Mouse (Mus musculus): Measurements from ENCODE around the gene Peak1. TPM values are rescaled to one million over a fixed set of nuclear protein-coding genes. Genes with fewer than 3 reads are reported as not detected.
A peak's percentile ranks its signal among the peaks of the same experiment; 100 is the strongest.

The Peak1 gene
- polyA plus RNA-seq, 1 experiment, result 14.4 TPM

GRCm38 (mm10) chr9:56207083-56207482 is 210.8 kb downstream of the Peak1 start:
- TF ChIP-seq MYOD1 (IDR thresholded peaks at IDR 0.05; ENCODE audit: control insufficient read depth, insufficient read length, low read depth), result no peak
- TF ChIP-seq CEBPB (IDR thresholded peaks at IDR 0.05; ENCODE audit: low read depth), result no peak
- no peak for TF ChIP-seq USF1 (IDR thresholded peaks at IDR 0.05; ENCODE audit: low read depth)
- no peak for TF ChIP-seq FOSL1 (IDR thresholded peaks at IDR 0.05; ENCODE audit: insufficient read depth, low read length, poor library complexity, severe bottlenecking)
- TF ChIP-seq MAX (IDR thresholded peaks at IDR 0.05), result no peak
- Histone ChIP-seq H3K79me2 (ENCODE audit: control insufficient read depth, insufficient read depth) (no peaks in the 10 kb centered on the region), H3K4me3 (ENCODE audit: insufficient read depth, poor library complexity, severe bottlenecking) (no peak overlapping the region), H3K36me3 (ENCODE audit: control insufficient read depth, insufficient read depth) (peaks cover 13% of the 10 kb centered on the region), H3ac (ENCODE audit: control insufficient read depth, insufficient read length, low read depth) (no peak overlapping the region), H3K79me3 (ENCODE audit: low read depth) (no peaks in the 10 kb centered on the region), H3K27me3 (ENCODE audit: control insufficient read depth, insufficient read depth, insufficient read length) (no peaks in the 10 kb centered on the region)

GRCm38 (mm10) chr9:56205336-56205735 is 212.5 kb downstream of the Peak1 start:
- peaks cover 13% of the 10 kb centered on the region for H3K36me3 ChIP-seq (ENCODE audit: control insufficient read depth, insufficient read depth)
- TF ChIP-seq CTCF (IDR thresholded peaks at IDR 0.05; ENCODE audit: control insufficient read depth, insufficient read depth, insufficient read length), result no peak
- TF ChIP-seq USF1 (IDR thresholded peaks at IDR 0.05; ENCODE audit: low read depth), result no peak
- no peak for TF ChIP-seq MAX (IDR thresholded peaks at IDR 0.05)
- TF ChIP-seq CEBPB (IDR thresholded peaks at IDR 0.05; ENCODE audit: low read depth), result no peak
- no peak for TF ChIP-seq MYOD1 (IDR thresholded peaks at IDR 0.05; ENCODE audit: control insufficient read depth, insufficient read length, low read depth)
- no peak for TF ChIP-seq MYOG (IDR thresholded peaks at IDR 0.05; ENCODE audit: control insufficient read depth, extremely low read depth, insufficient read length)
- TF ChIP-seq FOSL1 (IDR thresholded peaks at IDR 0.05; ENCODE audit: insufficient read depth, low read length, poor library complexity, severe bottlenecking), result no peak
- no peaks in the 10 kb centered on the region for H3K79me2 ChIP-seq (ENCODE audit: control insufficient read depth, insufficient read depth)
- no peaks in the 10 kb centered on the region for H3K79me3 ChIP-seq (ENCODE audit: low read depth)
- no peaks in the 10 kb centered on the region for H3K27me3 ChIP-seq (ENCODE audit: control insufficient read depth, insufficient read depth, insufficient read length)
- H3ac ChIP-seq (ENCODE audit: control insufficient read depth, insufficient read length, low read depth), result no peak overlapping the region
- no peak overlapping the region for H3K4me3 ChIP-seq (ENCODE audit: insufficient read depth, poor library complexity, severe bottlenecking)

GRCm38 (mm10) chr9:56204316-56204715 is 213.6 kb downstream of the Peak1 start:
- no peaks in the 10 kb centered on the region for H3K79me2 ChIP-seq (ENCODE audit: control insufficient read depth, insufficient read depth)

GRCm38 (mm10) chr9:56200645-56201314 is 217.1 kb downstream of the Peak1 start:
- no peaks in the 10 kb centered on the region for H3K79me2 ChIP-seq (ENCODE audit: control insufficient read depth, insufficient read depth)
- H3K4me3 ChIP-seq (ENCODE audit: insufficient read depth, poor library complexity, severe bottlenecking), result no peak overlapping the region
- no peak overlapping the region for H3ac ChIP-seq (ENCODE audit: control insufficient read depth, insufficient read length, low read depth)
- TF ChIP-seq MYOG (IDR thresholded peaks at IDR 0.05; ENCODE audit: control insufficient read depth, extremely low read depth, insufficient read length), result no peak
- peak; percentile 61 for TF ChIP-seq CTCF (IDR thresholded peaks at IDR 0.05; ENCODE audit: control insufficient read depth, insufficient read depth, insufficient read length)
- no peaks in the 10 kb centered on the region for H3K27me3 ChIP-seq (ENCODE audit: control insufficient read depth, insufficient read depth, insufficient read length)
- peaks cover 4% of the 10 kb centered on the region for H3K36me3 ChIP-seq (ENCODE audit: control insufficient read depth, insufficient read depth)
- no peaks in the 10 kb centered on the region for H3K79me3 ChIP-seq (ENCODE audit: low read depth)

More at GRCm38 (mm10) chr9:56204316-56204715, 213.6 kb downstream of the Peak1 start:
- no peaks in the 10 kb centered on the region for H3K79me3 ChIP-seq (ENCODE audit: low read depth)
- peaks cover 8% of the 10 kb centered on the region for H3K36me3 ChIP-seq (ENCODE audit: control insufficient read depth, insufficient read depth)
- H3K4me3 ChIP-seq (ENCODE audit: insufficient read depth, poor library complexity, severe bottlenecking), result no peak overlapping the region
- TF ChIP-seq MYOG (IDR thresholded peaks at IDR 0.05; ENCODE audit: control insufficient read depth, extremely low read depth, insufficient read length), result no peak
- no peaks in the 10 kb centered on the region for H3K27me3 ChIP-seq (ENCODE audit: control insufficient read depth, insufficient read depth, insufficient read length)
- H3ac ChIP-seq (ENCODE audit: control insufficient read depth, insufficient read length, low read depth), result no peak overlapping the region

GRCm38 (mm10) chr9:56200200-56200599 is 217.7 kb downstream of the Peak1 start:
- H3K27me3 ChIP-seq (ENCODE audit: control insufficient read depth, insufficient read depth, insufficient read length), result no peaks in the 10 kb centered on the region
- no peak overlapping the region for H3K4me3 ChIP-seq (ENCODE audit: insufficient read depth, poor library complexity, severe bottlenecking)
- H3K79me2 ChIP-seq (ENCODE audit: control insufficient read depth, insufficient read depth), result no peaks in the 10 kb centered on the region
- H3K36me3 ChIP-seq (ENCODE audit: control insufficient read depth, insufficient read depth), result peaks cover 3% of the 10 kb centered on the region
- H3K79me3 ChIP-seq (ENCODE audit: low read depth), result no peaks in the 10 kb centered on the region
- H3ac ChIP-seq (ENCODE audit: control insufficient read depth, insufficient read length, low read depth), result no peak overlapping the region
- TF ChIP-seq CTCF (IDR thresholded peaks at IDR 0.05; ENCODE audit: control insufficient read depth, insufficient read depth, insufficient read length), result no peak
- no peak for TF ChIP-seq MAX (IDR thresholded peaks at IDR 0.05)
- TF ChIP-seq USF1 (IDR thresholded peaks at IDR 0.05; ENCODE audit: low read depth), result no peak
- TF ChIP-seq MYOD1 (IDR thresholded peaks at IDR 0.05; ENCODE audit: control insufficient read depth, insufficient read length, low read depth), result no peak
- no peak for TF ChIP-seq CEBPB (IDR thresholded peaks at IDR 0.05; ENCODE audit: low read depth)
- no peak for TF ChIP-seq FOSL1 (IDR thresholded peaks at IDR 0.05; ENCODE audit: insufficient read depth, low read length, poor library complexity, severe bottlenecking)
- no peak for TF ChIP-seq MYOG (IDR thresholded peaks at IDR 0.05; ENCODE audit: control insufficient read depth, extremely low read depth, insufficient read length)

- H3K79me2 ChIP-seq (ENCODE audit: control insufficient read depth, insufficient read depth), result no peaks in the 10 kb centered on the region
- H3K4me3 ChIP-seq (ENCODE audit: insufficient read depth, poor library complexity, severe bottlenecking), result no peak overlapping the region
- H3K27me3 ChIP-seq (ENCODE audit: control insufficient read depth, insufficient read depth, insufficient read length), result no peaks in the 10 kb centered on the region
- TF ChIP-seq MYOD1 (IDR thresholded peaks at IDR 0.05; ENCODE audit: control insufficient read depth, insufficient read length, low read depth), result no peak
- no peak for TF ChIP-seq CTCF (IDR thresholded peaks at IDR 0.05; ENCODE audit: control insufficient read depth, insufficient read depth, insufficient read length)
- TF ChIP-seq USF1 (IDR thresholded peaks at IDR 0.05; ENCODE audit: low read depth), result no peak
- no peak overlapping the region for H3ac ChIP-seq (ENCODE audit: control insufficient read depth, insufficient read length, low read depth)
- no peaks in the 10 kb centered on the region for H3K79me3 ChIP-seq (ENCODE audit: low read depth)
- H3K36me3 ChIP-seq (ENCODE audit: control insufficient read depth, insufficient read depth), result no peaks in the 10 kb centered on the region
These were observed 220.9 kb downstream of the Peak1 start for GRCm38 (mm10) chr9:56196921-56197320.

Data from C2C12 (cell line).